Mouse (Mus musculus): ENCODE results near the gene Gm10147.
"Not testable (repeated sequence)": the region's sequence is repeated elsewhere in the genome, so short reads cannot be mapped to it uniquely, and the experiment has no call there.

The Gm10147 gene

DNA sequence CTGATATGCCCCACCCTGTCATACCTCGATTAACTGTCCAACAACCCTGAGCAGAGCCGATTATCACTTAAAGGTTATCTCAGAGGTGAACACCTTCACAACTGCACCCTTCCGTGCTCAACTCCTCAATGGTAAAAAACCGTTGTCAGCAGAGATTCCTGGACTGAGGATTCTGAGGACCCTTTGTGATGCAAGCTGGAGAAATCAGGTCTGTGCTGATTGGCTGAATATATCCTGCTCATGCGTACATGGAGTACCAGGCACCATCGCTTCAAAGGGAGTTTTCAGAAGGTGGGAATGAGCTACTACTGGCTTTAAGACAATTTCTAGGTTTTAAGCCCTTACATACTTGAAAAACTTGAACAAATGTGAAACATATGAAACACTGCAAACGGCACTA lies at the start of gene Gm10147:
Gm10147 (minus strand) TSS at position 101 of the 400 bp plus-strand sequence.
- DNase-seq (ENCODE audit: low read depth), result not testable (repeated sequence)
